Mouse (Mus musculus) left cerebral cortex, adult 2 months (tissue): ENCODE data around the gene Notch2. TPM values are rescaled to one million over a fixed set of nuclear protein-coding genes. Genes with fewer than 3 reads are reported as not detected.

Source experiments
- DNase-seq, 2 experiments: peaks; one replicate each; pipeline ENCODE4 v3.0.0; 2021 to 2022; ENCODE audit warnings: low spot score in 2 of 2, mixed read lengths in 1 of 2; ENCODE audit errors: extremely low spot score in 1 of 2
- H3K27ac ChIP-seq: fragments of 200-600 bp; 2 replicates; pipeline ENCODE4 v1.8.1; 2022
- H3K4me3 ChIP-seq: fragments of 200-600 bp; 2 replicates; pipeline ENCODE4 v1.8.1; 2022
- CTCF ChIP-seq: fragments of 200-600 bp; IDR thresholded peaks from 2 replicates; pipeline ENCODE4 v1.8.1; 2022; ENCODE audit warnings: antibody characterized with exemption, mild to moderate bottlenecking, moderate library complexity
- intact Hi-C: fragments of 180-260 bp; cut with DNase I; formaldehyde crosslinking; loops from one replicate; pipeline ENCODE4 v1.15.1; 2025
- total RNA-seq, 2 experiments: library from RNA; stranded (reverse); gene quantifications; 2 replicates each; pipeline ENCODE4 v1.2.3; 2021

The Notch2 gene
- total RNA-seq, 2 experiments from 2014 or later = 13.7 to 14.6 TPM

GRCm38 (mm10) chr3:98073545-98073944 lies 60.2 kb downstream of the Notch2 start:
- no peak for DNase-seq
- no peak for TF ChIP-seq CTCF
- intact Hi-C loops = no loop called here

GRCm38 (mm10) chr3:98074622-98075231 lies 61.4 kb downstream of the Notch2 start:
- H3K4me3 ChIP-seq = no peak overlapping the region

More at GRCm38 (mm10) chr3:98073545-98073944, 60.2 kb downstream of the Notch2 start:
- no peak overlapping the region for H3K4me3 ChIP-seq
- H3K27ac ChIP-seq = no peak overlapping the region

GRCm38 (mm10) chr3:98077866-98078265 lies 64.5 kb downstream of the Notch2 start:
- no peak for DNase-seq
- no peak for TF ChIP-seq CTCF
- H3K27ac ChIP-seq = no peak overlapping the region
- intact Hi-C loops = no loop called here
- no peak overlapping the region for H3K4me3 ChIP-seq

More at GRCm38 (mm10) chr3:98074622-98075231, 61.4 kb downstream of the Notch2 start:
- no peak for DNase-seq
- TF ChIP-seq CTCF = no peak
- no peak overlapping the region for H3K27ac ChIP-seq
- intact Hi-C loops = no loop called here

- Histone ChIP-seq H3K27ac (no peak overlapping the region), H3K4me3 (no peak overlapping the region)
- TF ChIP-seq CTCF = no peak
- DNase-seq = no peak
- intact Hi-C loops = no loop called here
Measured at GRCm38 (mm10) chr3:98078816-98079215, 65.5 kb downstream of the Notch2 start.

- DNase-seq = no peak
- intact Hi-C loops = no loop called here
- H3K4me3 ChIP-seq = no peak overlapping the region
- H3K27ac ChIP-seq = no peak overlapping the region
- no peak for TF ChIP-seq CTCF
Measured at GRCm38 (mm10) chr3:98079601-98080215, 66.4 kb downstream of the Notch2 start.

GRCm38 (mm10) chr3:98080630-98081029 lies 67.3 kb downstream of the Notch2 start:
- intact Hi-C loops = no loop called here
- TF ChIP-seq CTCF = no peak

GRCm38 (mm10) chr3:98082188-98082587 lies 68.9 kb downstream of the Notch2 start:
- intact Hi-C loops = no loop called here
- TF ChIP-seq CTCF = no peak
- Histone ChIP-seq H3K27ac (no peak overlapping the region), H3K4me3 (no peak overlapping the region)
- no peak for DNase-seq

More at GRCm38 (mm10) chr3:98080630-98081029, 67.3 kb downstream of the Notch2 start:
- DNase-seq = no peak
- Histone ChIP-seq H3K27ac (no peak overlapping the region), H3K4me3 (no peak overlapping the region)

GRCm38 (mm10) chr3:98082972-98083371 lies 69.6 kb downstream of the Notch2 start:
- intact Hi-C loops = no loop called here
- no peak overlapping the region for H3K27ac ChIP-seq
- no peak overlapping the region for H3K4me3 ChIP-seq
- DNase-seq = no peak
- no peak for TF ChIP-seq CTCF

- intact Hi-C loops = no loop called here
- no peak for TF ChIP-seq CTCF
Measured at GRCm38 (mm10) chr3:98084061-98084655, 70.8 kb downstream of the Notch2 start.

GRCm38 (mm10) chr3:98084870-98085269 lies 71.5 kb downstream of the Notch2 start:
- Histone ChIP-seq H3K4me3 (no peak overlapping the region), H3K27ac (no peak overlapping the region)
- no peak for TF ChIP-seq CTCF
- intact Hi-C loops = no loop called here
- DNase-seq = no peak

More at GRCm38 (mm10) chr3:98084061-98084655, 70.8 kb downstream of the Notch2 start:
- Histone ChIP-seq H3K4me3 (no peak overlapping the region), H3K27ac (no peak overlapping the region)
- no peak for DNase-seq

GRCm38 (mm10) chr3:98085812-98086268 lies 72.5 kb downstream of the Notch2 start:
- H3K27ac ChIP-seq = no peak overlapping the region
- intact Hi-C loops = no loop called here
- no peak for DNase-seq
- no peak for TF ChIP-seq CTCF
- H3K4me3 ChIP-seq = no peak overlapping the region

- Histone ChIP-seq H3K4me3 (no peak overlapping the region), H3K27ac (no peak overlapping the region)
- no peak for TF ChIP-seq CTCF
- no peak for DNase-seq
- intact Hi-C loops = no loop called here
Measured at GRCm38 (mm10) chr3:98086441-98086840, 73.1 kb downstream of the Notch2 start.

- intact Hi-C loops = no loop called here
- DNase-seq = no peak
- no peak for TF ChIP-seq CTCF
- no peak overlapping the region for H3K4me3 ChIP-seq
- H3K27ac ChIP-seq = no peak overlapping the region
Measured at GRCm38 (mm10) chr3:98086860-98087259, 73.5 kb downstream of the Notch2 start.
